9 mouse cellular contexts compared by ENCODE assay signal in the genomic region with DNA sequence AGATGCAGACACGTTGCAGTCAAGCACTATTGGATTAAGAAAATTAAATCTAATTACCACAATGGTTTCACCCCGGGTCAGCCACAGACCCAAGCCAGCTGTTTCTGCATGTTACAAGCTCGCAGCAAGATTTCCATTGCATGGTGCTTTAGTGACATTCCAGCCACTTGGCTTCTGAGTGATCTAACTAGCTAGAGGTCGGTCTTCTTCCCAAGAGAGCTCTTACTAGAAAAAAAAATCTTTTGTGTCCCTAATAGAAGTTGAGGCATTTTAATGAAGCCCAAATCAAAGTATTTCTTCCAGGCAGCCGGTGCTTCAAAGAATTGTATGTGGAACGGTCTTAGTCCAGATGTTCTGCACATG. TPM values are rescaled to one million over a fixed set of nuclear protein-coding genes. Genes with fewer than 3 reads are reported as not detected.
A peak's percentile ranks its signal among the peaks of the same experiment; 100 is the strongest.
DNase-seq lines count a peak whose midpoint lies in the region; ATAC-seq and TF ChIP-seq lines count a peak whose summit lies in the region.
"Had no signal": no experiment of that assay in that cellular context is flagged by ENCODE, and none has a peak within 500 bp of the region (broad histone marks: within the 10 kb centered on the region; RNA-seq: fewer than 3 reads in every experiment).

No protein-coding gene starts in this region.

- ATAC-seq in limb, embryonic 12.5 days (ENCODE audit: insufficient number of reproducible peaks, insufficient read depth, low FRiP score, low TSS enrichment, low read depth): no peak
- no peak for ATAC-seq in stomach, embryonic 15.5 days (ENCODE audit: insufficient read depth, low FRiP score, low read depth)

- H3K36me3 ChIP-seq in kidney, adult 2 months (ENCODE audit: control insufficient read depth, insufficient read depth, low read length): no peaks in the 10 kb centered on the region
- H3K36me3 ChIP-seq in limb, embryonic 12.5 days: no peaks in the 10 kb centered on the region
- H3K36me3 ChIP-seq in stomach, embryonic 15.5 days: no peaks in the 10 kb centered on the region
- H3K36me3 ChIP-seq in thymus, adult 2 months (ENCODE audit: control insufficient read depth, insufficient read depth, low read length): no peaks in the 10 kb centered on the region

- H3K4me1 ChIP-seq in kidney, adult 2 months (ENCODE audit: control insufficient read depth, insufficient read depth, low read length): no peaks in the 10 kb centered on the region; the same call in 1 of the 2 replicates
- peaks cover 15% of the 10 kb centered on the region for H3K4me1 ChIP-seq in limb, embryonic 12.5 days (replicated peaks)
- 0 out of 2 replicates have a peak, but pooled peaks cover 3% of the 10 kb centered on the region for H3K4me1 ChIP-seq in stomach, embryonic 15.5 days
- no peaks in the 10 kb centered on the region for H3K4me1 ChIP-seq in thymus, adult 2 months (replicated peaks; ENCODE audit: control insufficient read depth, insufficient read depth, low read length)

- no peak for TF ChIP-seq CTCF in kidney, adult 2 months (conservative IDR thresholded peaks at IDR 0.05; ENCODE audit: insufficient read depth, insufficient read length, low read depth, low read length)
- TF ChIP-seq CTCF in thymus, adult 2 months (IDR thresholded peaks at IDR 0.05; ENCODE audit: borderline replicate concordance, control insufficient read depth, extremely low read depth, insufficient read depth, low read length, poor library complexity): no peak

- TF ChIP-seq POLR2A in kidney, adult 2 months (IDR thresholded peaks at IDR 0.05; ENCODE audit: low read depth, low read length): no peak
- no peak for TF ChIP-seq POLR2A in thymus, adult 2 months (IDR thresholded peaks at IDR 0.05; ENCODE audit: control insufficient read depth, extremely low read depth, insufficient read depth, low read length, poor library complexity)

- H3K9ac ChIP-seq in limb, embryonic 12.5 days (replicated peaks): no peak overlapping the region
- no peak overlapping the region for H3K9ac ChIP-seq in stomach, embryonic 15.5 days

- 41% methylated on average over 6 of the region's 6 CpGs for WGBS in kidney, adult 2 months
- WGBS in limb, embryonic 12.5 days: 4% methylated on average over 6 of the region's 6 CpGs
- 15% methylated on average over 6 of the region's 6 CpGs for WGBS in stomach, embryonic 15.5 days
- 27% methylated on average over 6 of the region's 6 CpGs for WGBS in thymus, adult 2 months

- H3K4me3 ChIP-seq in kidney, adult 2 months (ENCODE audit: insufficient read depth, low read depth, low read length): no peak overlapping the region
- peak overlapping the region; percentile 61; the same call in 1 of the 2 replicates for H3K4me3 ChIP-seq in limb, embryonic 12.5 days (replicated peaks)
- no peak overlapping the region for H3K4me3 ChIP-seq in stomach, embryonic 15.5 days (replicated peaks)
- no peak overlapping the region for H3K4me3 ChIP-seq in thymus, adult 2 months (ENCODE audit: control insufficient read depth, insufficient read depth, low read length)
- H3K4me3 ChIP-seq: myocyte had no signal

- H3K27ac ChIP-seq in kidney, adult 2 months (ENCODE audit: insufficient read depth, low read depth, low read length): no peak overlapping the region
- no peak overlapping the region for H3K27ac ChIP-seq in limb, embryonic 12.5 days
- no peak overlapping the region for H3K27ac ChIP-seq in stomach, embryonic 15.5 days
- H3K27ac ChIP-seq in thymus, adult 2 months (ENCODE audit: control insufficient read depth, insufficient read depth, low read length): no peak overlapping the region

- peak overlapping the region; percentile 89 for H3K4me2 ChIP-seq in limb, embryonic 12.5 days
- peak overlapping the region; percentile 96 for H3K4me2 ChIP-seq in stomach, embryonic 15.5 days

- no peaks in the 10 kb centered on the region for H3K9me3 ChIP-seq in limb, embryonic 12.5 days
- no peaks in the 10 kb centered on the region for H3K9me3 ChIP-seq in stomach, embryonic 15.5 days

- peak; percentile 31 for DNase-seq in kidney, adult 2 months
- DNase-seq in kidney, adult 18-20 months: no peak
- DNase-seq in forelimb bud, embryonic 11.5 days (ENCODE audit: low read depth, low spot score): peak; percentile 28
- no peak for DNase-seq in thymus, adult 2 months
- DNase-seq in ovary, adult 18-20 months (ENCODE audit: low spot score): no peak
- no peak for DNase-seq in lung, postnatal 4 days

- H3K27me3 ChIP-seq in kidney, adult 2 months (replicated peaks; ENCODE audit: control insufficient read depth, insufficient read depth, low read length): peaks cover 4% of the 10 kb centered on the region
- H3K27me3 ChIP-seq in limb, embryonic 12.5 days: peaks cover 26% of the 10 kb centered on the region; the same call in 1 of the 2 replicates
- H3K27me3 ChIP-seq in stomach, embryonic 15.5 days (replicated peaks): peaks cover 9% of the 10 kb centered on the region; the same call in 1 of the 2 replicates
- H3K27me3 ChIP-seq in thymus, adult 2 months (ENCODE audit: control insufficient read depth, insufficient read depth, low read length): peaks cover 15% of the 10 kb centered on the region

RNA-seq across cellular contexts. Expression of gene Cdh6, which starts 1.1 kb away (rescaled TPM):
- polyA plus RNA-seq in kidney, adult 2 months (2012; rRNA removed): 1.8 TPM in 2 replicates
- 6.3 and 7.9 TPM in 2 replicates for polyA plus RNA-seq in limb, embryonic 12.5 days (2016; fragmentation: Nextera tagmentation; extraction: Ambion mirVana)
- polyA plus RNA-seq in stomach, embryonic 15.5 days (2015; fragmentation: Nextera tagmentation; extraction: Ambion mirVana): 4.0 and 4.7 TPM in 2 replicates
- 0.01 and 0.04 TPM in 2 replicates for polyA plus RNA-seq in thymus, adult 2 months (2012; rRNA removed)

Comparison
In these comparisons a context has a peak if more than half of its experiments do, and no peak if none do; other contexts are left out.
1. DNase-seq: peak in kidney, adult 2 months (single experiment) and forelimb bud, embryonic 11.5 days (single experiment); none in kidney, adult 18-20 months (single experiment), thymus, adult 2 months (single experiment), ovary, adult 18-20 months (single experiment) and lung, postnatal 4 days (0 of 2).